Mouse (Mus musculus) midbrain, embryonic 15.5 days (tissue): Measurements from ENCODE around the gene Maco1. TPM values are rescaled to one million over a fixed set of nuclear protein-coding genes. Genes with fewer than 3 reads are reported as not detected.
"Not testable (repeated sequence)": the region's sequence is repeated elsewhere in the genome, so short reads cannot be mapped to it uniquely, and the experiment has no call there.

Experiments used
- ATAC-seq: fragments of 200-750 bp; cut with Nextera tagmentation; replicated peaks from 2 replicates; pipeline ENCODE4 v1.8.0; 2017; ENCODE audit warnings: moderate TSS enrichment
- H3K27ac ChIP-seq: fragments of 300-500 bp; sonication (generic); 2 replicates; pipeline ENCODE4 v1.5.1; 2015; ENCODE audit warnings: mild to moderate bottlenecking, inconsistent platforms
- H3K27me3 ChIP-seq: fragments of 300-500 bp; sonication (generic); replicated peaks from 2 replicates; pipeline ENCODE4 v1.6.1; 2015; ENCODE audit warnings: inconsistent platforms
- H3K36me3 ChIP-seq: fragments of 300-500 bp; sonication (generic); replicated peaks from 2 replicates; pipeline ENCODE4 v1.6.1; 2015; ENCODE audit warnings: inconsistent platforms
- H3K4me1 ChIP-seq: fragments of 300-500 bp; sonication (generic); 2 replicates; pipeline ENCODE4 v1.6.1; 2015; ENCODE audit warnings: inconsistent platforms
- H3K4me2 ChIP-seq: fragments of 300-500 bp; sonication (generic); 2 replicates; pipeline ENCODE4 v1.6.1; 2015; ENCODE audit warnings: inconsistent platforms, mild to moderate bottlenecking, moderate library complexity
- H3K4me3 ChIP-seq: fragments of 300-500 bp; sonication (generic); 2 replicates; pipeline ENCODE4 v1.5.1; 2015; ENCODE audit warnings: mild to moderate bottlenecking, inconsistent platforms
- H3K9ac ChIP-seq: fragments of 300-500 bp; sonication (generic); 2 replicates; pipeline ENCODE4 v1.6.1; 2015; ENCODE audit warnings: mild to moderate bottlenecking, inconsistent platforms
- H3K9me3 ChIP-seq: fragments of 300-500 bp; sonication (generic); 2 replicates; pipeline ENCODE4 v1.6.1; 2016; ENCODE audit warnings: inconsistent platforms
- WGBS: fragments of 180-500 bp; shearing (Covaris S2); methylation state at CpG from one replicate; pipeline ENCODE4 v1.1.7; 2015; ENCODE audit warnings: mixed read lengths; 5-methylcytosine and 5-hydroxymethylcytosine counted together
- polyA plus RNA-seq: library from polyadenylated mRNA; unstranded; fragments of >200 nt; fragmentation: Nextera tagmentation; extraction: Ambion mirVana; gene quantifications from 2 replicates; pipeline ENCODE4 v1.2.1, GENCODE M21; 2015

Gene Maco1
- polyA plus RNA-seq, 1 experiment from 2014 or later: 106 TPM

DNA sequence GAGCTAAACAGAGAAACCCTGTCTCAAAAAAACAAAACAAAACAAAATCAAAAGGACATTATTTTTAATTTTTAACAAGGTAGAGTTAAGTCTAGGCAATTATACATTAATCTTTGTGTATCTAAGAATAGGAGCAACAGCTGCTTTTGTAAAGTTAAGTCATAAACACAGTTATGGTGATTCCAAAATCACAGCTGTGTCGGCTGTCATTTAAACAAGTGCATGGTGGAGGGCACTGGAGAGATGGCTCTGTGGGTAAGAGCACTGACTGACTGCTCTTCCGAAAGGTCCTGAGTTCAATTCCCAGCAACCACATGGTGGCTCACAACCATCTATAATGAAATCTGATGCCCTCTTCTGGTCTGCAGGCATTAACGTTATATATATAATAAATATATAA lies 21.2 kb downstream of the Maco1 start:
- H3K4me3 ChIP-seq: no peak overlapping the region
- H3K9ac ChIP-seq: no peak overlapping the region
- H3K4me2 ChIP-seq: no peak overlapping the region
- ATAC-seq: no peak
- no peaks in the 10 kb centered on the region for H3K4me1 ChIP-seq
- WGBS: 92% methylated on average over 3 of the region's 3 CpGs
- no peak overlapping the region for H3K27ac ChIP-seq
- H3K36me3 ChIP-seq: peaks cover 31% of the 10 kb centered on the region
- no peaks in the 10 kb centered on the region for H3K9me3 ChIP-seq
- H3K27me3 ChIP-seq: no peaks in the 10 kb centered on the region

DNA sequence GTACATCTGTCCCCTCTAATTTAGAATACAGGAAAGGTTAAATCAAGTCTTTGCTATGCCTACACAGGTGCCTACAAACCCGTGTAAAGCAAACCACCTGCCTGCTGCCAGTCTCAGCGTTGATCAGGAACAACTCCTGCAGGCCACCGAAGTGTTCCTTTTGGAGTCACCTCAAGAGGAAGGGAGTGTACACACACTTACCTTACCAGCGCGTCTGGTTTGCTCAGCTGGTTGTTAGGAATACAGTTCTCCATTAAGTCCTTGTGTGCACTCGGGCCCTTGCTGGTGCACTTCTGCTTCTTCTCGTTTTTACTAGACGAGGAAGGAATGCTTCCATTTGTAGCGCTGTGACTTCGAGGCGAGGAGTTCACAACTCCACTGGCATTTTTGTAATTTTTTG lies 25.3 kb downstream of the Maco1 start:
- peaks cover 38% of the 10 kb centered on the region for H3K36me3 ChIP-seq
- H3K27ac ChIP-seq: no peak overlapping the region
- H3K9me3 ChIP-seq: no peaks in the 10 kb centered on the region
- no peak for ATAC-seq
- no peak overlapping the region for H3K4me3 ChIP-seq
- no peaks in the 10 kb centered on the region for H3K4me1 ChIP-seq
- no peak overlapping the region for H3K4me2 ChIP-seq
- no peak overlapping the region for H3K9ac ChIP-seq
- H3K27me3 ChIP-seq: no peaks in the 10 kb centered on the region
- 96% methylated on average over 11 of the region's 11 CpGs for whole genome bisulfite sequencing

DNA sequence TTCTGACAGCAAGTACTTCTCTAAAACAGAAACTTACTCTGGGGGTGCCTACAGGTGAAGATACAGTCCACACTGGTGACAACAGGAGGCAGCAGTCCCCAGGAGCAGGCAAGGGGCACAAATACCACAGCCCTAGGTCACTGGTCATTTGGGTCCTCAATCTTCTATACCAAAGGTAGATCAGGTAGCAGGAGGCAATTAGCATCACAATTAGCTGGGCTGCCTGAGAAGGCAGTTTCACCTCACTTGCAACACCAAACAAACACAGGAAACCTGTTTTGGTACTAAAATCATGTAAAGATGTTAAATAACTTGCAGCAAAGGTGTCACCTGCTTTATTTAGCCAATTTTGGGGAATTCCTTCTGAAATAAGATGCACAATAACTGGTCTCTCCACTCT lies 26.8 kb downstream of the Maco1 start:
- Histone ChIP-seq H3K4me2 (no peak overlapping the region), H3K9me3 (no peaks in the 10 kb centered on the region), H3K36me3 (peaks cover 38% of the 10 kb centered on the region), H3K4me3 (no peak overlapping the region), H3K4me1 (no peaks in the 10 kb centered on the region), H3K27me3 (no peaks in the 10 kb centered on the region), H3K27ac (no peak overlapping the region), H3K9ac (no peak overlapping the region)
- ATAC-seq: no peak

DNA sequence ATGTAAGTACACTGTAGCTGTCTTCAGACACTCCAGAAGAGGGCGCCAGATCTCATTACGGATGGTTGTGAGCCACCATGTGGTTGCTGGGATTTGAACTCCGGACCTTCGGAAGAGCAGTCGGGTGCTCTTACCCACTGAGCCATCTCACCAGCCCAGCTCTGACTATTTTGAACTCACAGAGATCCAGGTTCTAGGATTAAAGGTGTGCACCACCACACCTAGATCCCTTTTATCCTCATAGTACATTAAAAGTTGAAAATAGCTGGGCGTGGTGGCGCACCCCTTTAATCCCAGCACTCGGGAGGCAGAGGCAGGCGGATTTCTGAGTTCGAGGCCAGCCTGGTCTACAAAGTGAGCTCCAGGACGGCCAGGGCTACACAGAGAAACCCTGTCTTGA lies 27.3 kb downstream of the Maco1 start:
- H3K36me3 ChIP-seq: peaks cover 34% of the 10 kb centered on the region
- not testable (repeated sequence) for H3K27ac ChIP-seq, H3K9me3 ChIP-seq, H3K4me3 ChIP-seq, ATAC-seq, H3K4me1 ChIP-seq, H3K9ac ChIP-seq, H3K27me3 ChIP-seq, H3K4me2 ChIP-seq
- 93% methylated on average over 11 of the region's 11 CpGs for WGBS

- H3K4me2 ChIP-seq: no peak overlapping the region
- H3K9ac ChIP-seq: no peak overlapping the region
- H3K27me3 ChIP-seq: no peaks in the 10 kb centered on the region
- no peak overlapping the region; the same call in 1 of the 2 replicates for H3K27ac ChIP-seq
- no peaks in the 10 kb centered on the region for H3K9me3 ChIP-seq
- no peaks in the 10 kb centered on the region for H3K4me1 ChIP-seq
- ATAC-seq: no peak
- 75% methylated on average over 2 of the region's 2 CpGs for WGBS
- peaks cover 25% of the 10 kb centered on the region for H3K36me3 ChIP-seq
- H3K4me3 ChIP-seq: no peak overlapping the region
Measured at GRCm38 (mm10) chr4:134823560-134823959, 29.6 kb downstream of the Maco1 start.

DNA sequence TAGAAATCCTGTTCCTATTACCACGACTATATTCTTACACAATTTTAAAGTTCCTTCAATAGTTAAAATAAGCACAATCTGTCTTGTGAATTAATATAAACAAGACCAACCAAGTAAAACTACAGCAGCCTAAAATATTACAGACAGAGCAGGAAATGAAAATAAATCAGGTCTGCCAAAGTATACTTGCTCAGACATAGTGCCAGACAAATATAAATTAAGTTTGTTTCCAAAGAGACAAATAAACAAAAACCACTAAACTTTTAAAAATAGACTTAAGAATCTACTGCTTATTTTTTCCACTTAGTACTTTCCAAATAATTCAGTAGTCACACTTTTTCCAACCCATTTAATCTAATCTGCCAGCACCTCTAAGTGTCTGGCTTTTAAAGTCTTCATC lies 32.1 kb downstream of the Maco1 start:
- Histone ChIP-seq H3K9me3 (no peaks in the 10 kb centered on the region), H3K27me3 (no peaks in the 10 kb centered on the region), H3K27ac (no peak overlapping the region), H3K9ac (no peak overlapping the region), H3K4me1 (0 out of 2 replicates have a peak, but pooled peaks cover 2% of the 10 kb centered on the region), H3K4me2 (no peak overlapping the region), H3K4me3 (no peak overlapping the region), H3K36me3 (0 out of 2 replicates have a peak, but pooled peaks cover 3% of the 10 kb centered on the region)
- ATAC-seq: no peak
- WGBS: 88% methylated on average over 1 of the region's 1 CpGs

- H3K36me3 ChIP-seq: 0 out of 2 replicates have a peak, but pooled peaks cover 1% of the 10 kb centered on the region
- no peak for ATAC-seq
- H3K9ac ChIP-seq: no peak overlapping the region
- peaks cover 7% of the 10 kb centered on the region; the same call in 1 of the 2 replicates for H3K4me1 ChIP-seq
- no peaks in the 10 kb centered on the region for H3K9me3 ChIP-seq
- no peak overlapping the region for H3K27ac ChIP-seq
- 81% methylated on average over 4 of the region's 4 CpGs for WGBS
- H3K27me3 ChIP-seq: no peaks in the 10 kb centered on the region
- H3K4me2 ChIP-seq: no peak overlapping the region
- H3K4me3 ChIP-seq: no peak overlapping the region
Measured at GRCm38 (mm10) chr4:134817706-134818105, 35.4 kb downstream of the Maco1 start.

GRCm38 (mm10) chr4:134814229-134814571 lies 38.9 kb downstream of the Maco1 start:
- no peak for ATAC-seq
- Histone ChIP-seq H3K27ac (no peak overlapping the region), H3K9me3 (no peaks in the 10 kb centered on the region), H3K36me3 (peaks cover 21% of the 10 kb centered on the region; the same call in 1 of the 2 replicates), H3K4me2 (no peak overlapping the region), H3K4me1 (peaks cover 7% of the 10 kb centered on the region; the same call in 1 of the 2 replicates), H3K4me3 (no peak overlapping the region), H3K9ac (no peak overlapping the region), H3K27me3 (no peaks in the 10 kb centered on the region)
- WGBS: 93% methylated on average over 4 of the region's 4 CpGs

DNA sequence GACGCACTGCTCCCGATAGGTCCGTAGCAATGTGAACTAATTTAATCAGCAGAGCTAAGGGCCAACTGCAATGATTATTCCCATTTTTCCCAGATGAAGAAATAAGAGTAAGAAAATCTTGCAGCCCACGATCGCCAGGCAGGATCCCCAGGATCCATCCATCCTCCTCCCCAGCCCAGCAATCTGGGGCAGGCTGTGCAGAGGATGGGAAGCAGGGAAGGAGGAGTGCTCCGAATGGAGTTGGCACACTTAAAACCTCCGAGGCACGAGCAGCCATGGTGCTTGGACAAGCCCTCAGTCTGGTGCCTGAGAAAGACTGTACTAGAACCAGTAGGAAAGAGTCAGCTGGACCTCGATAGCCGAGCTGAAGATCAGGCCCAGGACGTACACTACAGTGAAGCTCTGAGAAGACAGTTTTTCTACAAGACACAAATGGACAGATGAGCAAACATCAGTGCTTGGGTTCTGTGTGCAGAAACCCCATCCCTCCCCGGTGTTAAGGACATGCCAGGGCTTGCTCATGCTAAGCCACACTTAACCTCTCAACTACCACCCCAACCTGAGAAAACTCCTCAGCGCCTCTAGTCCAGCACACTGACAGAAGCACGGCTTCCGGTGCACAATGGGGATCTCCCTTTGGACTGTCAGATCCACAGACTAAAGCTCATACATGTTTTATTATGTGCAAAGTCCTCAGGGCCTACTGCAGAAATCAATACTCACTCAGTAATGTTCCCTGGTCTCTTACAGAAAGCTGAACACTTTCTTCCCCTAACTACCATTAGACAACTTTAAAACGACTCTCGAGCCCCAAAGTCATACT lies 39.5 kb downstream of the Maco1 start:
- Histone ChIP-seq H3K4me1 (peaks cover 7% of the 10 kb centered on the region; the same call in 1 of the 2 replicates), H3K27me3 (no peaks in the 10 kb centered on the region), H3K36me3 (peaks cover 27% of the 10 kb centered on the region; the same call in 1 of the 2 replicates), H3K4me2 (no peak overlapping the region), H3K9me3 (no peaks in the 10 kb centered on the region), H3K4me3 (no peak overlapping the region), H3K27ac (no peak overlapping the region), H3K9ac (no peak overlapping the region)
- WGBS: 85% methylated on average over 17 of the region's 17 CpGs
- ATAC-seq: no peak

DNA sequence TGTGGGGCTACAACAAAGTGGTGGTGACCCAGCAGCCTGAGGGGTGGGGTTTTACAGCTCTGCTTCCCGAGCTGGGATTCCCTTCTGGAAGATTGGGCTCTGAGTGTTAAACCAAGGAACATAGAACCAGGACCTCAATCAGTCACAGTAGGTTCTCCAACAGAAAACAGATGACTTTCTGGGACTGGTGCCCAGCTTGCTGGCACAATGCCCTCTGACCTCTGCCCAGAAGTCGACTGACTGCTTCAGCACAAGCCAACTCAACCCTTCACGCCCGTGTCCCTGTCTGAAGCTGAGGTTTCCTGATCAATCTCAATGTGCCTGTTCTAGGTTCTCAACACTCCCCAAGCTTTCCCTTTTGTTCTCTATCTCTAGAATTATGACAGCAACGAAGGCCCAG lies 48.4 kb downstream of the Maco1 start:
- WGBS: 77% methylated on average over 5 of the region's 5 CpGs

GRCm38 (mm10) chr4:134802765-134803164 lies 50.4 kb downstream of the Maco1 start:
- no peaks in the 10 kb centered on the region for H3K4me1 ChIP-seq
- no peak overlapping the region for H3K9ac ChIP-seq
- no peak for ATAC-seq
- no peaks in the 10 kb centered on the region for H3K27me3 ChIP-seq
- H3K4me2 ChIP-seq: no peak overlapping the region
- peaks cover 57% of the 10 kb centered on the region for H3K36me3 ChIP-seq
- H3K4me3 ChIP-seq: no peak overlapping the region
- H3K9me3 ChIP-seq: no peaks in the 10 kb centered on the region
- WGBS: 90% methylated on average over 3 of the region's 3 CpGs
- H3K27ac ChIP-seq: no peak overlapping the region

More for the DNA sequence above, 48.4 kb downstream of the Maco1 start:
- H3K9me3 ChIP-seq: no peaks in the 10 kb centered on the region
- no peak overlapping the region for H3K4me3 ChIP-seq
- H3K27me3 ChIP-seq: no peaks in the 10 kb centered on the region
- H3K27ac ChIP-seq: no peak overlapping the region
- ATAC-seq: no peak
- no peak overlapping the region for H3K4me2 ChIP-seq
- no peaks in the 10 kb centered on the region for H3K4me1 ChIP-seq
- H3K9ac ChIP-seq: no peak overlapping the region
- peaks cover 75% of the 10 kb centered on the region for H3K36me3 ChIP-seq

GRCm38 (mm10) chr4:134802155-134802554 lies 51.0 kb downstream of the Maco1 start:
- Histone ChIP-seq H3K27ac (no peak overlapping the region), H3K4me3 (no peak overlapping the region), H3K27me3 (no peaks in the 10 kb centered on the region), H3K36me3 (peaks cover 51% of the 10 kb centered on the region), H3K9me3 (no peaks in the 10 kb centered on the region), H3K4me1 (no peaks in the 10 kb centered on the region), H3K4me2 (no peak overlapping the region), H3K9ac (no peak overlapping the region)
- no peak for ATAC-seq
- WGBS: 94% methylated on average over 10 of the region's 10 CpGs

DNA sequence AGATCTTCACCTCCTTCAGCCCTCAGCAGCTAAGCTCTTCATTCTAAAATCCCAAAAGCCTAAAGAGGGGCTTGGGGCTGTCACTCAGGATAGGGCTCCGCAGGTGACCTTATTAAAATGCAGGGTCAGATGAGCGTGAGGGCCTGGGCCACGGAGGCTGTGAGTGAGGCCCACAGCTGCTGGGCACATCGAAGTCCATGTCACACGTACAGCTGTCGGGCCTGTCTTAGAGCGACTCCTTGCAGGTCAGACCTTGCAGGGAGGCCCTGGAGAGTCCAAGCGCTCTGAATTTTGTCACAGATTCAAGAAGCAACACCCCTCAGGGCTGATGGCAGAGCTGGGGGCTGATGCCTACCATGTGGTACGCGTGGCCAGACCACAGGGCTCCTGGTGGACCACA lies 52.5 kb downstream of the Maco1 start:
- Histone ChIP-seq H3K27me3 (no peaks in the 10 kb centered on the region), H3K9ac (no peak overlapping the region), H3K4me1 (no peaks in the 10 kb centered on the region), H3K27ac (no peak overlapping the region), H3K4me2 (no peak overlapping the region), H3K4me3 (no peak overlapping the region), H3K9me3 (no peaks in the 10 kb centered on the region), H3K36me3 (peaks cover 39% of the 10 kb centered on the region)
- ATAC-seq: no peak
- 57% methylated on average over 10 of the region's 10 CpGs for WGBS
